Mouse (Mus musculus) spleen, postnatal 10 days (tissue): Measurements from ENCODE around the gene Fkbp2.

Experiments used
- DNase-seq, 2 experiments: peaks; one replicate each; pipeline ENCODE4 v3.0.0; 2021 to 2022; ENCODE audit warnings: low spot score in 2 of 2

The Fkbp2 gene

DNA sequence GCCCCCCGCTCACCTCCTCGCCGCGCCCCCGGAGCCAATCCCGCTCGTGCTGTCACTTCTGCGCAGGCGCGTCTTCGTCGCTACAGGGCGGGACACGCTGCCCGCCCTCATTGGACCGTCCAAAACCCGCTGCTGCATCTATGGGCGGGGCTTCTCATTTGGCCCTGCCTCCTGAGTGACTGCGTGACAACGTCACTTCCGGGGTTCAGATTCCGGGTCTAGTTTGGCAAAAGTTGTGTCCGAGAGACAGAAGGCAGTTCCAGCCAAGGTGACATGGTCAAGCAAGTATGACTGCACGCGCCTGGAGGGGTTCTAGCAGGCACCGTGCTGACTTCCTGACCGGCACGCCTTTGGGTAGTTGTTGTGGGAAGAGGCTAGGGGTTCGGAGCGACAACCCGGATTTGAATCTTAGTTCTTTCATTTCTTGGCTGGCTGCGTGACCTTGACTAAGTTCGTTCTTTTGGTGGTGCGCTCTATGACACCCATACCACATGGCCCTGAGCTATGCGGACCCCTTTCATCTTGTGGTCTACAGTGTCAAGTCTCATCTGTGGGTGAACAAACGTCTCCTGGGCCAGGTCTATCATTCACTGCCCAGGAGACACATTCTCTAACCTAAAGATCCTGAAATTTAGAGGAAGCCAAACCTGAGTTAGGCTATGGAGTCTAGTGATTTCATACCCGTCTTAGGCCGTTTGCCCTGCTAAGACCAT lies at the start of gene Fkbp2:
TSS of gene Fkbp2 (minus strand) at position 121 of the 713 bp plus-strand sequence.
- peak in 1 of 2 experiments; percentile 99 for DNase-seq

GRCm38 (mm10) chr19:7029531-7029930 lies 49.2 kb upstream of the Fkbp2 start:
- no peak for DNase-seq

DNA sequence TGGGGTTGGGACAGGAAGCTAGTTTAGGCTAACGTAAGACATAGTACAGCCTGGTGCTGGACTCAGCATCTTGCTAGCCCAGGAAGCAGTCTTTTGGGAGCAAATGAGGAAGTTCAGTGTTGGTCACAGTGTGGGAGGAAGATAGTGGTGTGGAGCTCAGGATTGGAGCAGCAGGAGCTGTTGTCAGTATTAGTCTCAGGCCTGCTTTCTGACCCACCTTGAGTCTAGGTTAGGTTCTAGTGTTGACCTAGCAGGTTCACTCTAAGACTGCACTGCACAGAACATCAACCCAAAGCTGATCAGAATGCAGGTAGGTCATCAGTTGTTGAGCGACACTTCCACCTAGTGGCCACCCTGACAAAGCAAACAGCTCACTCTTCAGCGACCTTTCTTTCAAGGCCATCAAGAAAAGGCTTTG lies 39.9 kb upstream of the Fkbp2 start:
- peak; percentile 54 to 80 for DNase-seq

GRCm38 (mm10) chr19:7019191-7019590 lies 38.9 kb upstream of the Fkbp2 start, which contains the start of gene Fermt3:
Gene Fermt3, minus strand, starts transcription at chr19:7019469.
- DNase-seq: peak; percentile 71 to 81

GRCm38 (mm10) chr19:7018546-7018945 lies 38.2 kb upstream of the Fkbp2 start:
- DNase-seq: peak; percentile 42 to 55

- peak; percentile 48 to 75 for DNase-seq
Observed at GRCm38 (mm10) chr19:7017541-7018457, 37.5 kb upstream of the Fkbp2 start.

- DNase-seq: no peak
Observed at GRCm38 (mm10) chr19:7014481-7015135, 34.3 kb upstream of the Fkbp2 start.

- no peak for DNase-seq
Observed at GRCm38 (mm10) chr19:7013984-7014383, 33.7 kb upstream of the Fkbp2 start.

DNA sequence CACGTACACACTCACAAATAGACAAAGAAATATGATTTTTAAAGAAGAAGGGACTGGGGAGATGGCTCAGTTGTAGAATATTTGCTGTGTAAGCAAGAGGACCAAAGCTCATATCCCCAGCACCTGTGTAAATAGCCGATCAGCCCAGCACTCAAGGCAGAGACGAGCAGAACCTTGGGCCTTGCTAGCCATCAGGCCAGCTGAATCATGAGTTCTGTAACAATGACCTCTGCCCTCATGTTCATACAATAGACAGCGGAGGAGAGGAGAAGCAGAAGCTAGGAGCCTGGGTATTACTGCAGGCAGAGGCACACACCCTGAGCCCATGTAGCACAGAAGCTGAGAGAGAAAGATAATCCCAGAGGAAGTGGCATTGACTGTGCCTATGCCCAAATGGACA lies 32.1 kb upstream of the Fkbp2 start:
- DNase-seq: no peak

GRCm38 (mm10) chr19:7006892-7007593 lies 26.7 kb upstream of the Fkbp2 start:
- DNase-seq: no peak

DNA sequence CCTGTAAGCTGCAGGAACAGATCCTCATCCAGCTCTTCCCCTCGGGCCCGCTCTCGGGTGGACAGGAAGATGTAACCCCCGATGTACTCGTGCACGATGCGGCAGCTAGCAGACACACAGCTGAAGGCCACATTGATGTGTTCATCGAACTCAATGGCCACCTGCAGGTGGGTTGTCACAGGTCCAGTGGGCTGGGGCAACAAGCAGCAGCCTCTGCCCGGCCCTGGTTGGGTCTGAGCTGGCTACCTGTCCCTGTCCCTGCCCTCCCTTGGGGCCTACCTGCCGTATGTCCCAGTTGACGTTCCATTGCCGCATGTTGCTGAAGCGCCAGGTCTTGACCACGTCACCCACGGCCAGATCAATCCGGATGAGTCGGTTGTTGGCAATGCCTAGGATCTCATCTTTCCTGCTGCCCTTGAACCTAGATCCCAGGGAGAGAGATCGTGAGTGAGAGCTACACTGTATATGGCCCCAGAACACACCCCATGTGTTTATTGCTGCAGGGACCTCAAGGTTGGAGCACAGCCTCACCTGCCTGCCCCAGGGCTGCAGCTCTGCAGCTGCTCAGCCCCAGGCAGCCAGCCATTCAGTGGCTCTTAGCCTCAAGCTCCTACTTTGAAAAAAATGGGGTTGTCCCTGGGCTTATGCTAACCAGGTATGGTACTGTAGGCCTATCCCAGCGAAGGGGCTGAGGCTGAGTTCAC lies 19.2 kb upstream of the Fkbp2 start:
- DNase-seq: no peak

GRCm38 (mm10) chr19:6997721-6998290 lies 17.5 kb upstream of the Fkbp2 start:
- DNase-seq: no peak

- DNase-seq: peak; percentile 59 to 82
Observed at GRCm38 (mm10) chr19:6996006-6996405, 15.7 kb upstream of the Fkbp2 start, which contains the start of the genes Nudt22 and Trpt1. Gene Nudt22, minus strand, starts transcription at chr19:6996117. Gene Trpt1, plus strand, starts transcription at chr19:6996131.

- peak in 1 of 2 experiments; percentile 35 for DNase-seq
Observed at GRCm38 (mm10) chr19:6995255-6995991, 15.1 kb upstream of the Fkbp2 start.

GRCm38 (mm10) chr19:6994489-6994888 lies 14.2 kb upstream of the Fkbp2 start:
- DNase-seq: no peak

DNA sequence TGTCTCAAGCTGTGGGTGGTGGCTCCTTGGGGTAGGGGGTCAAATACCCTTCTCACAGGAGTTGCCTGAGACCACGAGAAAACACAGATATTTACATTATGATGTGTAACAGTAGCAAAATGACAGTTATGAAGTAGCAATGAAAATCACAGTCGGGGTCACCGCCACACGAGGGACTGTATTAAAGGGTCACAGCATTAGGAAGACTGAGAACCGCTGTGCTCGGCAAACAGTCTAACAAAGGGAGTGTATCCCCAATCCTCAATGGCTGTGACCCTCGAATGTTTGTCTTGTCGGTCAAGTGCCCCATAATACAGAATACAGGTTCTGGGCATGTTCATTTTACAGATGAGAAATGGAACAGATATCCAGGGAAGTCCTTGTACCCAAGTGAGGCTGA lies 13.7 kb upstream of the Fkbp2 start:
- DNase-seq: no peak

DNA sequence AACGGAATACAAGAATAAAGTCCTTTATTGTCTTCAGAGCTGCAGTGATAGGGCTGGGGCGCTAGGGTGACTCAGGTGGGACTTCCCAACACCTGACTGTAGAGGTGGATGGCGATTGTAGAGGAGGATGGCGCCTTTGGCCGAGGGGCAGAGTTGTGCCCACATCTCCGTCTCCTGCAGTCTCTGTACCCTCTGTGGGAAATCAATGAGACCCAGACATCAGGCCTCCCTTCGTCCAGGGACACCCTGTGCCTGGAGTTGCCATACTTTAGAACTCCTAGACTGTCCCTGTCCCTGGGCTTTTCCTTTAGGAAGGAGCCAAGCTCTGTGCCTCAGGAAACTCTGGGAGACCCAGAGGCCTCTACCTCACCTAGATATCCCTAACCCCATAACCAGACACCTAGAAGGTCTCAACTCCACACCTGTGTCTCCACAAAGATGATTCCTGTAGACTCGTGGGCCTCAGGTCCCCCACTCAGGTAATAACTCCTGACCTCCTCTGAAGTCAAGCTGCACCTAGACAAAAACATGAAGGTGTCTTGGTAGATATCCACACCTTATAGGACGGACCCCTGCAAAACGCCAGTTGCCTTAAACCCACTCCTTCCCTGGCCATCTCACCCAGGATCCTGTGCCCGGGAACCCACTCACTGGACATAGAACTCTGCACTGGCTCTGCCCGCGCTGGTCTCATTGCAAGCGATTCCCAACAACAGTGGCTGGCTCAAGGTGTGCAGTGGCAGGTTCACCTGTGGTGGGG lies 12.9 kb upstream of the Fkbp2 start:
- no peak for DNase-seq

DNA sequence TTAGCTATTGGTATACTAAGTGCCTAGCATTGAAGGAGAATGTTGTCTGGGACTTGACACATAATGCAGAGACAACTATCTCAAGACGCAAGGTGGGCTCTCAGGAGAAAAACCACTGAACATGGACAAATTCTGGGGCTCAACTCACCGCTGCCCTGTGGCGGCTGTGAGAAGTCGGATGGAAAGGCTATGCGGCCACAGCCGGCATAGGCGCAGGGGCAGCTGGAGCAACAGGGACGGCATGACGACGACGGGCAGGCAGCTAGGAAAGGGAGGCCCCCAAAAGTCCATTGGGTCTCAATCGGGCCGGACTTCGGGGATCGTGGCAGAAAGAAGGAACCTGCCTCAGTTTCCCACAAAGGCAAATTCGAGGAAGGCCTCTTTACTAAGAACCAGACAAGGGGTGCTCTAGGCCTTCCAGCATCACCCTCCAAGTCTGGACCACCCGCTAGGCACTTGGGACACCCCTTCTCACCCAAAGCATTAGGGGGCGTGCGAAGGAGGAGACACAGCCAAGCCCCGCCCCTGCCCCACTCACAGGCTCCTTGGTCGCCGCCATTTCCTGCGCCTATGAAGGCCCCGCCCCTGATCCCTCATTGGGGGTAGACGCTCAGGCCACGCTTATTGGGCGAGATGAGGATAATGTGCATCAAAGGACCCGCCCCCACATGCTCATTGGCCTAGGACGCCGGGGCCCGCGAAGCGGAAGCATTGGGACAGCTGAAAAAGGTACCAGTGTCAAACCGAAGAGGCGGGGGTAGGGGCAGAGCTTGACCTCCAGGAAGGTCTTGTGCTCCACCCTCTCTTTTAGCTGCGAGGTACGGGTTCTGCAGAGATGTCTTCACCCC lies 11.9 kb upstream of the Fkbp2 start, which contains the start of gene Dnajc4:
TSS of gene Dnajc4 (minus strand) at position 562 of the 848 bp plus-strand sequence.
- peak; percentile 89 to 98 for DNase-seq
